Mouse (Mus musculus) small intestine, adult 2 months (tissue): Measurements from ENCODE around the gene Klhl9. TPM values are rescaled to one million over a fixed set of nuclear protein-coding genes. Genes with fewer than 3 reads are reported as not detected.

Source experiments
- H3K27ac ChIP-seq: fragments of 200-500 bp; 2 replicates; pipeline ENCODE4 v1.5.1; 2012; ENCODE audit warnings: low read depth, low read length, control low read depth, inconsistent platforms; ENCODE audit not compliant: insufficient read depth
- H3K27me3 ChIP-seq: fragments of 200-500 bp; 2 replicates; pipeline ENCODE4 v1.6.1; 2012; ENCODE audit warnings: mild to moderate bottlenecking, moderate library complexity, low read length, inconsistent platforms; ENCODE audit not compliant: control insufficient read depth, insufficient read depth
- H3K36me3 ChIP-seq: fragments of 200-500 bp; 2 replicates; pipeline ENCODE4 v1.6.1; 2012; ENCODE audit warnings: mild to moderate bottlenecking, low read length, control low read depth, inconsistent platforms; ENCODE audit not compliant: control insufficient read depth, insufficient read depth
- H3K4me1 ChIP-seq: fragments of 200-500 bp; 2 replicates; pipeline ENCODE4 v1.6.1; 2012; ENCODE audit warnings: low read length, inconsistent platforms, mixed read lengths; ENCODE audit not compliant: control insufficient read depth, insufficient read depth, insufficient read length
- H3K4me3 ChIP-seq: fragments of 200-500 bp; 2 replicates; pipeline ENCODE4 v1.5.1; 2012; ENCODE audit warnings: low read depth, mild to moderate bottlenecking, control low read depth, inconsistent platforms, low read length, moderate library complexity
- CTCF ChIP-seq: fragments of 200-500 bp; IDR thresholded peaks from 2 replicates; pipeline ENCODE4 v1.5.1; 2012; ENCODE audit warnings: low read depth, mild to moderate bottlenecking, control low read depth, inconsistent platforms, low read length, moderate library complexity, mixed read lengths; ENCODE audit not compliant: insufficient replicate concordance, insufficient read length; ENCODE audit errors: extremely low read depth
- POLR2A ChIP-seq: fragments of 200-500 bp; IDR thresholded peaks from 2 replicates; pipeline ENCODE4 v1.6.1; 2012; ENCODE audit warnings: low read depth, mild to moderate bottlenecking, control low read depth, inconsistent platforms, low read length, moderate library complexity
- WGBS: fragments of 180-500 bp; shearing (Covaris S2); methylation state at CpG from one replicate; pipeline ENCODE4 v1.1.7; 2018; 5-methylcytosine and 5-hydroxymethylcytosine counted together
- polyA plus RNA-seq: library from polyadenylated mRNA; depleted of rRNA; stranded (reverse); fragments of >200 nt; gene quantifications from 2 replicates; pipeline ENCODE4 v1.2.3, GENCODE M21; 2012; rRNA removed

The Klhl9 gene
- polyA plus RNA-seq, 1 experiment: 11.3 TPM

GRCm38 (mm10) chr4:88692537-88692936, 29.7 kb downstream of the Klhl9 start:
- no peaks in the 10 kb centered on the region for H3K4me1 ChIP-seq
- no peak overlapping the region for H3K4me3 ChIP-seq
- TF ChIP-seq POLR2A: no peak
- TF ChIP-seq CTCF: no peak
- WGBS: 63% methylated on average over 1 of the region's 1 CpGs
- H3K36me3 ChIP-seq: no peaks in the 10 kb centered on the region
- H3K27ac ChIP-seq: no peak overlapping the region
- H3K27me3 ChIP-seq: no peaks in the 10 kb centered on the region

GRCm38 (mm10) chr4:88691259-88691658, 31.0 kb downstream of the Klhl9 start, which contains the start of gene Ifnab:
TSS of gene Ifnab (minus strand) at chr4:88691359.
- WGBS: 62% methylated on average over 2 of the region's 2 CpGs
- H3K27me3 ChIP-seq: no peaks in the 10 kb centered on the region

GRCm38 (mm10) chr4:88683812-88684211, 38.5 kb downstream of the Klhl9 start, which contains the start of gene Ifna2:
TSS of gene Ifna2 (minus strand) at chr4:88683912.
- WGBS: 68% methylated on average over 1 of the region's 1 CpGs

More at GRCm38 (mm10) chr4:88691259-88691658, 31.0 kb downstream of the Klhl9 start, which contains the start of gene Ifnab:
- Histone ChIP-seq H3K4me1 (no peaks in the 10 kb centered on the region), H3K4me3 (no peak within 1 kb of the TSS), H3K27ac (no peak within 1 kb of the TSS), H3K36me3 (no peaks in the 10 kb centered on the region)
- TF ChIP-seq CTCF: no peak
- TF ChIP-seq POLR2A: no peak

GRCm38 (mm10) chr4:88681353-88681752, 40.9 kb downstream of the Klhl9 start:
- TF ChIP-seq POLR2A: no peak
- TF ChIP-seq CTCF: no peak
- H3K4me1 ChIP-seq: no peaks in the 10 kb centered on the region
- H3K36me3 ChIP-seq: no peaks in the 10 kb centered on the region
- H3K4me3 ChIP-seq: no peak overlapping the region
- H3K27me3 ChIP-seq: no peaks in the 10 kb centered on the region
- WGBS: 38% methylated on average over 3 of the region's 3 CpGs
- no peak overlapping the region for H3K27ac ChIP-seq

More at GRCm38 (mm10) chr4:88683812-88684211, 38.5 kb downstream of the Klhl9 start, which contains the start of gene Ifna2:
- no peak within 1 kb of the TSS for H3K27ac ChIP-seq
- H3K4me1 ChIP-seq: no peaks in the 10 kb centered on the region
- no peak for TF ChIP-seq CTCF
- no peak for TF ChIP-seq POLR2A
- H3K36me3 ChIP-seq: no peaks in the 10 kb centered on the region
- H3K4me3 ChIP-seq: no peak within 1 kb of the TSS
- H3K27me3 ChIP-seq: no peaks in the 10 kb centered on the region

GRCm38 (mm10) chr4:88680362-88680761, 41.9 kb downstream of the Klhl9 start:
- no peaks in the 10 kb centered on the region for H3K4me1 ChIP-seq
- 44% methylated on average over 8 of the region's 8 CpGs for WGBS
- no peak overlapping the region for H3K27ac ChIP-seq
- H3K4me3 ChIP-seq: no peak overlapping the region
- no peak for TF ChIP-seq POLR2A
- TF ChIP-seq CTCF: no peak
- H3K27me3 ChIP-seq: no peaks in the 10 kb centered on the region
- H3K36me3 ChIP-seq: no peaks in the 10 kb centered on the region

- H3K27me3 ChIP-seq: no peaks in the 10 kb centered on the region
- no peak within 1 kb of the TSS for H3K4me3 ChIP-seq
- no peak within 1 kb of the TSS for H3K27ac ChIP-seq
- H3K4me1 ChIP-seq: no peaks in the 10 kb centered on the region
- H3K36me3 ChIP-seq: no peaks in the 10 kb centered on the region
- no peak for TF ChIP-seq CTCF
- TF ChIP-seq POLR2A: no peak
- WGBS: 72% methylated on average over 1 of the region's 1 CpGs
These were observed 45.4 kb downstream of the Klhl9 start, which contains the start of gene Ifna16 for GRCm38 (mm10) chr4:88676824-88677223. TSS of gene Ifna16 (minus strand) at chr4:88676924.

Other genes starting within 250 kb of the Klhl9 start
- gene Ifnb1, start 199.7 kb downstream of the Klhl9 start, polyA plus RNA-seq: not detected in 2 replicates
- gene Ifna15, start 164.2 kb downstream of the Klhl9 start, polyA plus RNA-seq: not detected in 2 replicates
- gene Ifna14, start 150.7 kb downstream of the Klhl9 start, polyA plus RNA-seq: not detected in 2 replicates
- not detected in 2 replicates for gene Ifna9, start 130.1 kb downstream of the Klhl9 start, polyA plus RNA-seq
- gene Ifna12, start 119.1 kb downstream of the Klhl9 start, polyA plus RNA-seq: not detected in 2 replicates
- not detected in 2 replicates for gene C87499, start 88.1 kb downstream of the Klhl9 start, polyA plus RNA-seq
- not detected in 2 replicates for gene Ifna13, start 78.0 kb downstream of the Klhl9 start, polyA plus RNA-seq
- not detected in 2 replicates for gene Ifna16, start 45.5 kb downstream of the Klhl9 start, polyA plus RNA-seq
- gene Ifna2, start 38.6 kb downstream of the Klhl9 start, polyA plus RNA-seq: not detected in 2 replicates
- gene Ifnab, start 31.1 kb downstream of the Klhl9 start, polyA plus RNA-seq: not detected in 2 replicates
- 0.68 TPM in 1 of 2 replicates, not detected in the other for gene Gm26566, start 660 bp downstream of the Klhl9 start, polyA plus RNA-seq
- not detected in 2 replicates for gene Gm13271, start 32.4 kb upstream of the Klhl9 start, polyA plus RNA-seq
- gene Gm13283, start 37.7 kb upstream of the Klhl9 start, polyA plus RNA-seq: 0.08 TPM in 2 replicates
- gene Gm13290, start 51.4 kb upstream of the Klhl9 start, polyA plus RNA-seq: not detected in 2 replicates
- gene Gm13289, start 54.5 kb upstream of the Klhl9 start, polyA plus RNA-seq: not detected in 2 replicates
- not detected in 2 replicates for gene Gm13272, start 57.4 kb upstream of the Klhl9 start, polyA plus RNA-seq
- not detected in 2 replicates for gene Ifnz, start 59.7 kb upstream of the Klhl9 start, polyA plus RNA-seq
- not detected in 2 replicates for gene Gm13276, start 63.2 kb upstream of the Klhl9 start, polyA plus RNA-seq
- gene Gm13277, start 66.2 kb upstream of the Klhl9 start, polyA plus RNA-seq: not detected in 2 replicates
- gene Gm13278, start 69.1 kb upstream of the Klhl9 start, polyA plus RNA-seq: not detected in 2 replicates
- gene Gm13275, start 72.0 kb upstream of the Klhl9 start, polyA plus RNA-seq: not detected in 2 replicates
- not detected in 2 replicates for gene Gm13279, start 74.9 kb upstream of the Klhl9 start, polyA plus RNA-seq
- not detected in 2 replicates for gene Gm13285, start 77.2 kb upstream of the Klhl9 start, polyA plus RNA-seq
- not detected in 2 replicates for gene Gm13287, start 80.8 kb upstream of the Klhl9 start, polyA plus RNA-seq
- gene Gm13288, start 83.1 kb upstream of the Klhl9 start, polyA plus RNA-seq: not detected in 2 replicates
- gene Ifna7, start 93.8 kb upstream of the Klhl9 start, polyA plus RNA-seq: not detected in 2 replicates
- not detected in 2 replicates for gene Ifna11, start 97.5 kb upstream of the Klhl9 start, polyA plus RNA-seq
- gene Ifna6, start 105.0 kb upstream of the Klhl9 start, polyA plus RNA-seq: not detected in 2 replicates
- gene Ifna5, start 113.1 kb upstream of the Klhl9 start, polyA plus RNA-seq: not detected in 2 replicates
- gene Ifna4, start 119.4 kb upstream of the Klhl9 start, polyA plus RNA-seq: not detected in 2 replicates
- gene Ifna1, start 127.6 kb upstream of the Klhl9 start, polyA plus RNA-seq: not detected in 2 replicates
- 0.42 TPM in 1 of 2 replicates, not detected in the other for gene Ifne, start 157.7 kb upstream of the Klhl9 start, polyA plus RNA-seq